Mouse (Mus musculus): ENCODE results near the gene Ppip5k1.
A peak's percentile ranks its signal among the peaks of the same experiment; 100 is the strongest.
"Not testable (repeated sequence)": the region's sequence is repeated elsewhere in the genome, so short reads cannot be mapped to it uniquely, and the experiment has no call there.

The Ppip5k1 gene

GRCm38 (mm10) chr2:121354820-121355592, at the start of gene Ppip5k1:
Gene Ppip5k1 (minus strand): TSS chr2:121355396.
- peak; percentile 87 for DNase-seq (ENCODE audit: extremely low read depth, low read depth)

- no peak for DNase-seq (ENCODE audit: extremely low read depth, low read depth)
Measured at GRCm38 (mm10) chr2:121403296-121403695, 48.1 kb upstream of the Ppip5k1 start.

GRCm38 (mm10) chr2:121396624-121397023, 41.4 kb upstream of the Ppip5k1 start:
- DNase-seq (ENCODE audit: extremely low read depth, low read depth), result peak; percentile 46

- not testable (repeated sequence) for DNase-seq (ENCODE audit: extremely low read depth, low read depth)
Measured at GRCm38 (mm10) chr2:121386961-121387575, 31.9 kb upstream of the Ppip5k1 start, which contains the start of gene Strc. Gene Strc (minus strand): TSS chr2:121387168.

GRCm38 (mm10) chr2:121374766-121375165, 19.6 kb upstream of the Ppip5k1 start:
- no peak for DNase-seq (ENCODE audit: extremely low read depth, low read depth)

- DNase-seq (ENCODE audit: extremely low read depth, low read depth), result no peak
Measured at GRCm38 (mm10) chr2:121372266-121372665, 17.1 kb upstream of the Ppip5k1 start.

- no peak for DNase-seq (ENCODE audit: extremely low read depth, low read depth)
Measured at GRCm38 (mm10) chr2:121370921-121371320, 15.7 kb upstream of the Ppip5k1 start.

- DNase-seq (ENCODE audit: extremely low read depth, low read depth), result no peak
Measured at GRCm38 (mm10) chr2:121368831-121369230, 13.6 kb upstream of the Ppip5k1 start.

- DNase-seq (ENCODE audit: extremely low read depth, low read depth), result no peak
Measured at GRCm38 (mm10) chr2:121363656-121364055, 8.5 kb upstream of the Ppip5k1 start.

GRCm38 (mm10) chr2:121359461-121359860, 4.3 kb upstream of the Ppip5k1 start:
- no peak for DNase-seq (ENCODE audit: extremely low read depth, low read depth)

GRCm38 (mm10) chr2:121358381-121358780, 3.2 kb upstream of the Ppip5k1 start:
- no peak for DNase-seq (ENCODE audit: extremely low read depth, low read depth)

- DNase-seq (ENCODE audit: extremely low read depth, low read depth), result no peak
Measured at GRCm38 (mm10) chr2:121357961-121358360, 2.8 kb upstream of the Ppip5k1 start.

- DNase-seq (ENCODE audit: extremely low read depth, low read depth), result no peak
Measured at GRCm38 (mm10) chr2:121357494-121357893, 2.3 kb upstream of the Ppip5k1 start, which contains the start of gene Ckmt1. Gene Ckmt1 (plus strand): TSS chr2:121357714.

GRCm38 (mm10) chr2:121354378-121354777, 818 bp downstream of the Ppip5k1 start:
- no peak for DNase-seq (ENCODE audit: extremely low read depth, low read depth)

- DNase-seq (ENCODE audit: extremely low read depth, low read depth), result no peak
Measured at GRCm38 (mm10) chr2:121353156-121353555, 2.0 kb downstream of the Ppip5k1 start.

GRCm38 (mm10) chr2:121339057-121339456, 16.1 kb downstream of the Ppip5k1 start:
- DNase-seq (ENCODE audit: extremely low read depth, low read depth), result peak; percentile 12

- DNase-seq (ENCODE audit: extremely low read depth, low read depth), result no peak
Measured at GRCm38 (mm10) chr2:121329492-121329891, 25.7 kb downstream of the Ppip5k1 start.

GRCm38 (mm10) chr2:121323693-121324470, 31.3 kb downstream of the Ppip5k1 start:
- DNase-seq (ENCODE audit: extremely low read depth, low read depth), result no peak

- no peak for DNase-seq (ENCODE audit: extremely low read depth, low read depth)
Measured at GRCm38 (mm10) chr2:121323041-121323440, 32.2 kb downstream of the Ppip5k1 start.

GRCm38 (mm10) chr2:121316278-121316677, 38.9 kb downstream of the Ppip5k1 start:
- no peak for DNase-seq (ENCODE audit: extremely low read depth, low read depth)

- DNase-seq (ENCODE audit: extremely low read depth, low read depth), result no peak
Measured at GRCm38 (mm10) chr2:121308997-121309416, 46.2 kb downstream of the Ppip5k1 start.

- DNase-seq (ENCODE audit: extremely low read depth, low read depth), result no peak
Measured at GRCm38 (mm10) chr2:121300036-121300435, 55.2 kb downstream of the Ppip5k1 start.

Data from MEL-GATA-1-ER (cell line).